Comparison of ENCODE assay signal across 8 mouse cellular contexts in the genomic region with DNA sequence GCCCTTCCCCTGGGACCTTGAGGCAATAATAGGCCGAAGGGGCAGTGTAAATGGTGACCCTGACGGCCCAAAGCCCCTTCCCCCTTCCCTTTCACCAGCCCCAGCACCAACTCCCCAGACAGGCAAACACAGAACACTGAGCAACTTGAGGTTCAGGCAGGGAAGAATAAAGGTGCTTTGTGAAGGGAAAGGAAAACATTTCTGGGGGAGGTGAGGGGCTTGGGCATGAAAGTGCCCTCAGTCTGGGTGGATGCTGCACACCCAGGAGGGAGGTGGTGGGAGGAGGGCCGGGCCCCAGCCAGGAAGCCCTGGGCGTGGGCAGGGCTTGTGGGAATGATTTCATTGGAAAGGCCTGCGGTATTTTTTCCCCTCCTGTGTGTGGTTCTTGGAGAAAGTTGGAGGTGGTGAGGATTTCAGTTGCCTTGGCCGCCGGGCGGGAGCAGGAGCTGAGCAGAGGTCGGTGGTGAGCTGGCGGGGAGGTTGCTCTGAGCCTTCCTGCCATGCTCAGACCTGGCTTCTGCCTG. TPM values are rescaled to one million over a fixed set of nuclear protein-coding genes. Genes with fewer than 3 reads are reported as not detected.
DNase-seq lines count a peak whose midpoint lies in the region; ATAC-seq and TF ChIP-seq lines count a peak whose summit lies in the region.

No protein-coding gene starts in this region.

- DNase-seq in kidney, postnatal 14 days, result no peak
- peak; percentile 79 for DNase-seq in Muller cell, postnatal 12 days (ENCODE audit: inconsistent ontology term)
- DNase-seq in frontal cortex, postnatal 36 days (ENCODE audit: low spot score in 2 of 2), result peak; percentile 36 to 45
- no peak for DNase-seq in hindbrain, postnatal 0 days (ENCODE audit: low spot score)
- DNase-seq in stomach, postnatal 0 days (ENCODE audit: low spot score), result peak; percentile 40
- DNase-seq in spleen, adult 12 weeks (ENCODE audit: low spot score), result no peak

- no peaks in the 10 kb centered on the region for H3K27me3 ChIP-seq in kidney, embryonic 15.5 days
- no peaks in the 10 kb centered on the region for H3K27me3 ChIP-seq in hindbrain, postnatal 0 days (ENCODE audit: insufficient read depth, low read length)
- H3K27me3 ChIP-seq in stomach, postnatal 0 days (ENCODE audit: control insufficient read depth, insufficient read depth, low read length), result no peaks in the 10 kb centered on the region

- peaks cover 18% of the 10 kb centered on the region for H3K4me1 ChIP-seq in kidney, embryonic 15.5 days
- H3K4me1 ChIP-seq in hindbrain, postnatal 0 days (ENCODE audit: insufficient read depth, low read length), result no peaks in the 10 kb centered on the region
- no peaks in the 10 kb centered on the region for H3K4me1 ChIP-seq in stomach, postnatal 0 days (replicated peaks; ENCODE audit: control insufficient read depth, insufficient read depth)

- peak; percentile 59 for ATAC-seq in kidney, embryonic 15.5 days (replicated peaks; ENCODE audit: low FRiP score)
- peak; percentile 38; the same call in 1 of the 2 replicates for ATAC-seq in hindbrain, postnatal 0 days
- peak; percentile 52; the same call in 1 of the 2 replicates for ATAC-seq in stomach, postnatal 0 days (ENCODE audit: low FRiP score, low TSS enrichment)
- no peak for ATAC-seq in erythroblast, adult 5-6 weeks (replicated peaks; ENCODE audit: low FRiP score, poor library complexity, severe bottlenecking)

- TF ChIP-seq EP300 in stomach, postnatal 0 days (optimal IDR thresholded peaks at IDR 0.05), result no peak

- H3K36me3 ChIP-seq in kidney, embryonic 15.5 days, result peaks cover 32% of the 10 kb centered on the region
- H3K36me3 ChIP-seq in hindbrain, postnatal 0 days (ENCODE audit: insufficient read depth, low read length), result 0 out of 2 replicates have a peak, but pooled peaks cover 7% of the 10 kb centered on the region
- peaks cover 5% of the 10 kb centered on the region; the same call in 1 of the 2 replicates for H3K36me3 ChIP-seq in stomach, postnatal 0 days (ENCODE audit: control insufficient read depth, insufficient read depth, low read length)

- no peak overlapping the region for H3K9ac ChIP-seq in kidney, embryonic 15.5 days
- no peak overlapping the region for H3K9ac ChIP-seq in hindbrain, postnatal 0 days (replicated peaks; ENCODE audit: low read length)
- H3K9ac ChIP-seq in stomach, postnatal 0 days (ENCODE audit: low read length), result peak overlapping the region; percentile 31; the same call in 1 of the 2 replicates

- no peaks in the 10 kb centered on the region for H3K9me3 ChIP-seq in kidney, embryonic 15.5 days (replicated peaks)
- no peaks in the 10 kb centered on the region for H3K9me3 ChIP-seq in hindbrain, postnatal 0 days (ENCODE audit: low read length)
- no peaks in the 10 kb centered on the region for H3K9me3 ChIP-seq in stomach, postnatal 0 days (ENCODE audit: control insufficient read depth, low read length)

- H3K4me2 ChIP-seq in kidney, embryonic 15.5 days, result no peak overlapping the region; the same call in 1 of the 2 replicates
- no peak overlapping the region for H3K4me2 ChIP-seq in hindbrain, postnatal 0 days (ENCODE audit: low read depth, low read length)
- H3K4me2 ChIP-seq in stomach, postnatal 0 days (replicated peaks; ENCODE audit: low read depth), result no peak overlapping the region

- no peak for TF ChIP-seq CTCF in hindbrain, postnatal 0 days (IDR thresholded peaks at IDR 0.05; ENCODE audit: low read depth)
- no peak for TF ChIP-seq CTCF in stomach, postnatal 0 days (IDR thresholded peaks at IDR 0.05; ENCODE audit: low read depth)

- WGBS in kidney, embryonic 15.5 days, result 22% methylated on average over 10 of the region's 10 CpGs
- 62% methylated on average over 10 of the region's 10 CpGs for WGBS in hindbrain, postnatal 0 days
- 44% methylated on average over 10 of the region's 10 CpGs for WGBS in stomach, postnatal 0 days

- H3K4me3 ChIP-seq in kidney, embryonic 15.5 days (replicated peaks), result no peak overlapping the region
- no peak overlapping the region for H3K4me3 ChIP-seq in hindbrain, postnatal 0 days (ENCODE audit: low read length)
- H3K4me3 ChIP-seq in stomach, postnatal 0 days (ENCODE audit: low read depth, low read length), result no peak overlapping the region

- peak overlapping the region; percentile 79 for H3K27ac ChIP-seq in kidney, embryonic 15.5 days
- H3K27ac ChIP-seq in hindbrain, postnatal 0 days, result no peak overlapping the region
- H3K27ac ChIP-seq in stomach, postnatal 0 days (replicated peaks), result 0 out of 2 replicates have a peak overlapping the region, but pooled peaks have one; percentile 24

RNA-seq across cellular contexts. Expression of a gene that starts 43.6 kb away (rescaled TPM):
- 249 and 256 TPM in 2 replicates for polyA plus RNA-seq in kidney, embryonic 15.5 days (2015; fragmentation: Nextera tagmentation; extraction: Ambion mirVana)
- 21.7 and 34.4 TPM in 2 replicates for total RNA-seq in hindbrain, postnatal 0 days (2014; rRNA removed)
- polyA plus RNA-seq in hindbrain, postnatal 0 days (2015; fragmentation: Nextera tagmentation; extraction: Ambion mirVana), result 253 and 257 TPM in 2 replicates
- polyA plus RNA-seq in stomach, postnatal 0 days (2015; fragmentation: Nextera tagmentation; extraction: Ambion mirVana), result 180 and 186 TPM in 2 replicates
- total RNA-seq in erythroblast, adult 5-6 weeks (2015; ENCODE audit: low replicate concordance), result 45.5 and 49.7 TPM in 2 replicates
- total RNA-seq in erythroblast, adult 5-6 weeks (2017; ENCODE audit: low replicate concordance), result 24.5 and 27.7 TPM in 2 replicates

Comparison
In these comparisons a context has a peak if more than half of its experiments do, and no peak if none do; other contexts are left out.
1. DNase-seq: peak in Muller cell, postnatal 12 days (single experiment), frontal cortex, postnatal 36 days (2 of 2) and stomach, postnatal 0 days (single experiment); none in kidney, postnatal 14 days (single experiment), hindbrain, postnatal 0 days (single experiment) and spleen, adult 12 weeks (single experiment).